Mouse (Mus musculus): Measurements from ENCODE around the gene Hoga1. TPM values are rescaled to one million over a fixed set of nuclear protein-coding genes. Genes with fewer than 3 reads are reported as not detected.

Hoga1 gene
- total RNA-seq, 2 experiments from 2014 or later: 21.5 to 22.6 TPM

DNA sequence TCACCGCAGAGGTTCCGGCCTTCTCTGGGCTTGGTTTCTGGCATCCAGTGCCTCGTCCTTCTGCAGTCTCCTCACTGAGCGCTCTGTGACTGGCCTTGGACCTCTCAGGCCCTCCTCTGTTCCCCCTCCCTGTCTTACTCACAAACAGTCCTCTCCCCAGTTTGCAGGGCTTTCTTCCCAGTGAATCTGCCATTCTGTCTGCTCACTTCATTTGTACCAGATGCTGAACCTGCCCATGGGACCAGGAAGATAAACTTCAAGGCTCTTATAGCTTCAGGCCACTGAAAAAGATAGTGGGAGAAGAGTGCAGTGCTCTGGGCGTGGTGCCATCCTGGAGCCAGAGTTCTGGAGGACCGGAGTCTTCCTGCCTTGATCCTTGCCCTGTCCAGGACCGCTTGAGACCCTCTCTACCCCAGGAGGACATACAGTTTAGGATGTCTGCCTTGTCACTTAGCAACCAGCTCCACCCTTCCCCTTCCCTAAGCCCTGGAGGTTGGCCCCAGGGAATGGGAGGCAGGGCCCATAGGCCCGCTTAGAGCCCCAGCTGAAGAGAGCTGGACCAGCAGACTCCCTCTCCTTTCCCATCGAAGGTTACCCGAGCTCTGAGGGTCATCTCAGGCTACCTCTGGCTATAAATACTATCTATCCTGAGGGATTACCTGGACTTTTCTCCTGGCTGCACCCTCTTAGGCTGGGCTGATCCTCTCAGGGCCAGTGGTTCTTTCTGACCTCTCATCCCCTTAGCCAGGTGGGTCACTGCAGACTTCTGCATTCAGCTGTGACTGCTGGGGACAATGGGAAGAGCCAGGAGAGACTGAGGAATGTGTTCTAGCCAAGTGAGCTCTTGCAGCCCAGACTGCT is 23.5 kb upstream of the Hoga1 start:
- DNase-seq (ENCODE audit: low spot score in 2 of 2): no peak

DNA sequence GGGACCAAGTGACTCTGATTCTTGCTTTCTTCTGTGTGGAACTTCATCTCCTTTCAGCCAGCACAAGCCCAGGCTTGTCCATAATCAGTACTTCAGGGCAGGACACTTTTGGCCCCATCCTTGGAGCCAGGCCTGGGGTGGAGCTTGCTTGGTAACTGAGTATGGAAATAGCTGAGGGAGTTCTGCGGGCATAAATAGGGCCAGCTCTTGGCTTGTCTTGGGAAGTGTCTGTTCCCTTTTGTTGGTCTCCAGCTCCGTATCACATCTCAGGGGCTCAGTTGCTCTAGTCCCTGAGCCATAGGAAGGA is 22.9 kb upstream of the Hoga1 start:
- no peak for DNase-seq (ENCODE audit: low spot score in 2 of 2)

DNA sequence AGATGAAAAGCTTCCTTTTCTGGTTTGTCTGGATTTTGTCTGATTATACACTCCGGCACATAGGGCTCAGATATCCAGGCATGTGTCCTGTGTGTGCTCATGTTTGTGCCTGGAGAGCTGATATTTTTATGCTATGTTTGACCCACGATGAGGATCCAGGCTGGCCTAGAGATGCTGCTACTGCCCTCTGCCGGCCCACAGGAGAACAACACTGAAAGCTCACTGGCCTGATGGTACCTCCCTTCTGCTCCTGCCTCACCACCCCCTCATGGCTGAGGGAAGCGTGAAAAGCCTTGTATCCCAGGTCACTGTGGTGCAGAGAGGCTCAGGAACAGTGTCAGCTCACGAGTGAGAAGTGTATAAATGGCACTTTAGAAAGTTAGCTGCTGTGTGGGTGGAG is 19.3 kb upstream of the Hoga1 start:
- DNase-seq (ENCODE audit: low spot score in 2 of 2): peak; percentile 65 to 71

DNA sequence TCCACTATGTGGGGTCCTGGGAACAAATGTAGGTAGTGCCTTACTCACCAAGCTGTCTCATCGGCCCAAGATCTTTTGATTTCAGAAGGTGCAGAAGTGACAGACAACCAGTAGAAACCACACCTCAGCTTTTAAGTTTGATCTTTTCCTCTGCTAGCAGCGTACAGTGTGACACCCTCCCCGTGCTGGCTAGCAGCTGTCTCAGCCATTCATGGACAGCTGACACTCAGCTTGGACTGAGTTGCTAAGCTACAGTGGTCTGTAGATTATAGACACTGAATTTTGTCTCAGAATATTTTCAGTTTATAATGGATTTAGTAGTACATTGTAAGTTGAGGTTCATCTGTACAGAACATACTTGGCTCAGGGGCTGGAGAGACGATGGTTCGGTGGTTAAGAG is 14.3 kb upstream of the Hoga1 start:
- no peak for DNase-seq (ENCODE audit: low spot score in 2 of 2)

DNA sequence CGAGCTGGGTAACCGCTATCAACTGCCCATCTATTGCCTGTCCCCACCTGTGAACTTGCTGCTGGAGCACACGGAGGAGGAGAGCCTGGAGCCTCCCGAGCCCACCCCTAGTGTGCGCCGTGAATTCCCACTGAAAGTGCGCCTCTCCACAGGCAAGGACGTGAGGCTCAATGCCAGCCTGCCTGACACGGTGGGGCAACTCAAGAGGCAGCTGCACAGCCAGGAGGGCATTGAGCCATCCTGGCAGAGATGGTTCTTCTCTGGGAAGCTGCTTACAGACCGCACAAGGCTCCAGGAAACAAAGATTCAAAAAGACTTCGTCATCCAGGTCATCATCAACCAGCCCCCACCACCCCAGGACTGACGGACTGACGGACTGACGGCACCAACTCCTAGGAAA is 11.8 kb upstream of the Hoga1 start:
- DNase-seq (ENCODE audit: low spot score in 2 of 2): no peak

DNA sequence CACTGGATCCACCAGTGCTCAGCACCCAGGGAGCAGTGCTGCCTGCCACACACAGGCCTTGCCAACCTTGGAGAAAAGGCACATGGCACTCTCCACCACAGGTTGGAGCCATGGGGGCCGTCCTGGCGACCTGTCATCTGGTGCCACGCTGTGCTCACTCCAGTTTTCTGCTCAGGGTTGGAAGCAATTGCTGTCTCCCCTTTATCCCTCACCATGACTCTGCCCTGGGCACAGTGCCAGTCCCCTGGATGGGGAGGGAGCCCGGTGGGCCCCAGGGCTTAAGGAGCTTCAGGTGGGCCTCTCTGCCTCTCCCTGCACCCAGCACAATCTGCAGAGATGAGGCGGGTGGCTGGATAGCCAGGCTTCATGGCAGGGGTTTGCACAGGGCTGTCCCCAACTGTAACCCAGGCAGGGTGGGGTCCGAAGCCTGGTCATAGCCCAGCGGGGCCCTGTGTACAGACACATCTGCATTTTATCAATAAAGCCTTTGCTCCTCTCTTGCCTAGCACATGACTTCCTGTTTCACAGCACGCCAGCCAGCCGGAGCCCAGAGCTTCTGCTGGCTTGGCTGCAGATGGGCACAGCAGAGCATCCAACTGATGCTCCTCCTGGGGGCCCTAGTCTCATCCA is 11.1 kb upstream of the Hoga1 start:
- no peak for DNase-seq (ENCODE audit: low spot score in 2 of 2)

DNA sequence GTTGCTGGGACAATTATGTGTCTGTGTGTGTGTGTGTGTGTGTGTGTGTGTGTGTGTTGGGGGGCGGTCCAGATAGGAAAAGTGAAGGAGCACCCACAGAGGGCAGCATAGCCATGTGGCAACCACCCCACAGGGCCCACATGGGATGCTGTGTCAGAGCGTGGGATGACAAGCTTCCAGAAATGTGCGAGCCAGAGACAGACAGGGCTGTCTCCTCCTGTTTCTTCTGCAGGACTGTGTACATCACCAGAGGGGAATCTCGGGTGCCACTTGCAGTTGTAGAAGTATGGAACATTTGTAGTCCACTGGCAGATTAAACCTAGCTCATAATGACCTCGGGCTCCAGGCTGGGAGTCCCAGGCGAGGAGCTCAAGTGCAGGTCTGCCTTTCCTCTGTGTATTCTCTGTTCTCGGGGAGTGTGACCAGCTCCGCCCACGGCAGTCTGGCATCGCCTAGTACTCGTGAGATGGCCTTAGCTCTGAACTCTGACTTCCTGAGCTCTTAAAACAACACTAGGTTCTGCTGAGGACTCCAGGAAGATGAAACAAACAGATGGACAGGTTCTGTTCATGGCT is 10.4 kb upstream of the Hoga1 start:
- no peak for DNase-seq (ENCODE audit: low spot score in 2 of 2)

DNA sequence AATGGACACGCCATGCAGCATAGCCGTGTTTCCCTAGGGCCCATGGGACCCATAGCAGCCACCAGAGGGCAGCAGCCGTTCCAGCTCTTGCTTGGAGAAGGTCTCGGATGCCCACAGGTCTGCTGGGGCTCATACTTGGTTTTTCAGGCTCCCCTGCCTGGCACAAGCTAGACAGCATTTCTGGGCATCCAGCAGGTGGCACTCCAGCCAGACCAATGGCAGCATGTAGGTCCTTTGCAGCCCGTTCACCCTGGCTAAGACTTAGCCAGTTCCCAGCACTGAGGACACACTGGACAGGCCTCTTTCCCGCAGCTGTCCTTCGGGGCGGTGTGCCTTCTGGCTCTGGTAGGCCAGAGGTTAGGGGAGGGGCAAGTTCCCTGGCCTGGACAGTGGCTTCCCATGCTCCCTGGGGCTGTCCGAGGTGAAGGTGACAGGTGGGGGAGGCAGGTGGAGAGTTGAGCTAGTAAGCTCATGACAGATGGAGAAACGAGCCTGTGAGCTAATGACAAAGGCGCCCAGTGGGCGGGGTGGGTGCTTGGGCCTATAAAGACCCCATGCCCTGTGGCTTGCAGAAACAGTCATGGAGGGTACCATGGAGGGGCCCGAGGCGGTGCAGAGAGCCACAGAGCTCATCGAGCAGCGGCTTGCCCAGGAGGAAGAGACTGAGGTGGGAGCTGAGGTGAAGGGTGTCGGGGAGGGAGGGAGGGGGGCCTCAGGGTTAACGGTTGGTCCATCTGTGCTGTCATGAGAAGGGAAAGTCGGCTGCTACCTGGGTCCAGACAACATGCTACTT is 9.8 kb upstream of the Hoga1 start, which contains the start of gene Ankrd2:
TSS of gene Ankrd2 (plus strand) at position 545 of the 793 bp plus-strand sequence.
- peak; percentile 39 to 76 for DNase-seq (ENCODE audit: low spot score in 2 of 2)

DNA sequence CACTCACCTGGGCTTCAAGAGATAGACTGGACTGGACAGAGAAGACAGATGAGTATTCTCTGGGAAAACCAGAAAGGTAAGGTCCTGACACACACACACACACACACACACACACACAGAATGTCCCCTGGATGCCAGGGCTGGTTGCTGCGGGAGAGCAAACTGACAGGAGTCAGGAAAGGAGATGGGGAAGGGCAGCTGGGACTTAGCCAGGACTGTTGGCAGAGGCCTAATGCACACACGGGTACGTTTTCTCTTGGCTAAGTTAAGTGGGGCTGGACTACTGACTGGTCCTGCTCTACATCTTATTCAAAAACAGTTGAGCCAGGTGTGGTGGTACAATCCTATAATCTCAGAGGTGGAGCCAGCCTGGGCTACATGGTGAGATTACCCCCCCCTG is 9.1 kb upstream of the Hoga1 start:
- no peak for DNase-seq (ENCODE audit: low spot score in 2 of 2)

DNA sequence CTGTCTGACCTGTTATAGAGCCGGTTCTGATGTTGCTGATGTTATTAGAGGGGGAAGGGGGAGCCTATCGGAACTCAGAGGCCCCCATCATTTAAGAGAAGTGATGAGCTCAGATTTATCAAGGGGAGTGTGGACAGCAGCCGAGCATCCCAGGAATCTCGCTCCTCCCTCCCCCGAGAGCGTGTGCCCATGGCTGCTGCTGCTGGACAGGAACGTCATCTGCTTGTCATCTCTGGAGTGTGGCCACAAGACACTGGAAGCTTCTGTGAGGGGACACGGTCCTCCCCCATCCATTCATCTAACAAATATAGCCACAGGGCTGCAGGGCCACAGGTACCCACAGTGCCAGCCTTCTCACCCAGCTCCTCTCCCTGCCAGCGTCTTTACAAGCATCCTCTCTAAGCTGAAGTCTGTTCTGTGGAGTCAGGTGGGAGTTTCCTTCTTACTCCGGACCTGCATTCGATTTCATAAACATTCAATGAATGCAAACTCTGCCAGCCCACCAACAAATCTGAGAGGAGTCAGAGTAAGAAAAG is 8.2 kb upstream of the Hoga1 start:
- DNase-seq (ENCODE audit: low spot score in 2 of 2): no peak

DNA sequence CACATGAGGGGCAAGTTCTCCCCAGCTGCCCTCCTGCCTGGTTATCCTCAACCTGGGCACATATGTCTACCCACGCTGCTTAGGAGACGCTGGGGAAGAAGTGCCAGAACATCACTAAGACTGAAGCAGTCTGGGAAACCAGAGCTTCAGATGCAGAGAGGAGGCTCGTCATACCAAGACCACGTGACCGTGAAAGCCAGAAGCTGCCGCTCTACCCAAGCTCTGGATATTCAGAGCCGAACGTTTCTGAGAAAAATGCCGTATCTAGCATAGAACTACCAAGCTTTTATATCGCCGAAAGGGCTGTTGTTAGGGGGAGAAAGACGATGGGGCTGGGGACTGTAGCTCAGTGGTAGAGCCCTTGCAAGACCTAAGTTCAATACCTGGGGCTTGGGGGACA is 7.1 kb upstream of the Hoga1 start:
- no peak for DNase-seq (ENCODE audit: low spot score in 2 of 2)

DNA sequence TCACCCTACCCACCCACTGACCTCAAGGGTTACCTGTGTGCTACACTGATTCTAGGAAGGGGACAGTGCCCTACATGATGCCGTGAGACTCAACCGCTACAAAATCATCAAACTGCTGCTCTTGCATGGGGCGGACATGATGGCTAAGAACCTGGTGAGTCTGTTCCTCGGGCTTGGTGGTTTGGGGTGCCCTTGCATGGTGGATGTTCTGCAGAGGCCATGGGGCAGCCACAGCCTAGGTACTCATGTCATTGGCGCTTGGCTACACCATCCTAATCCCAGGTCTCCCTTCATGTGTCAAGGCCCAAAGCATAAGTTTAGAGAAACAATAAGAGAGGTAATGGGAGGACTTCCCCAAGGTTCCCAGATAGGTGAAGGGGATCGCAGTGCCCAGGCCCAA is 1.4 kb upstream of the Hoga1 start:
- no peak for DNase-seq (ENCODE audit: low spot score in 2 of 2)

DNA sequence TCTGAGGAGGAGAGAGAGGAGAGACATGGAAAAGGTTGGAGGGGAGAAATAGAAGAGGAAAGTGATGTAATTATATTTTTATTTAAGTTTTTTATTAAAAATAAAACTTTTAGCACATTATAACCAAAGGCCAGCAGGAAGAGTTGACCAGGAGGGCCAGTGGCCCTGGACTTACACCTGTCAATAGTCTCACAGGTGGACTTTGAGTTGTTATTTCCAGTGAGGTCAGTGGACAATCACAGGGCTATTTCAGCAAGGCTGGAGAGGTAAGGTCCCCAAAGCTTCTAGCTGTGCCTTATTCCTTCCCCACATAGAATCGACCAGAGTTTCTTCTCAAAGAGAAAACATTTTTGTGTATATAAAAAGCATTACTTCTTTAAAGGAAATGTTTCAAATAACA is 4.8 kb downstream of the Hoga1 start:
- no peak for DNase-seq (ENCODE audit: low spot score in 2 of 2)

DNA sequence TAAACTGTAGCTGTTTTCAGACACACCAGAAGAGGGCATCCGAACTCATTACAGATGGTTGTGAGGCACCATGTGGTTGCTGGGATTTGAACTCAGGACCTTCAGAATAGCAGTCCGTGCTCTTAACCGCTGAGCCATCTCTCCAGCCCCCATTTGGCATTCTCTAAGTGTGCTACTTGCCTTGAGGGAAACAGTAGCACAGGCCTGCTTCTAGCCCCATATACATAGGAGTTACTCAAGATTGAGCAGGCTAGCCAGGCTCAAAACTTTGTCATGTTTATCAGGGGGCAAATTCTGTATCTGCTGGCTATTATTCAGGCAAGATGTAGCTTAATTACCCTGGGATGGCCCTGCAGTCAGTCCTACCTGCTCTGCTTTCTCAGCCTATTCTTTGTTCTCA is 5.9 kb downstream of the Hoga1 start:
- no peak for DNase-seq (ENCODE audit: low spot score in 2 of 2)

DNA sequence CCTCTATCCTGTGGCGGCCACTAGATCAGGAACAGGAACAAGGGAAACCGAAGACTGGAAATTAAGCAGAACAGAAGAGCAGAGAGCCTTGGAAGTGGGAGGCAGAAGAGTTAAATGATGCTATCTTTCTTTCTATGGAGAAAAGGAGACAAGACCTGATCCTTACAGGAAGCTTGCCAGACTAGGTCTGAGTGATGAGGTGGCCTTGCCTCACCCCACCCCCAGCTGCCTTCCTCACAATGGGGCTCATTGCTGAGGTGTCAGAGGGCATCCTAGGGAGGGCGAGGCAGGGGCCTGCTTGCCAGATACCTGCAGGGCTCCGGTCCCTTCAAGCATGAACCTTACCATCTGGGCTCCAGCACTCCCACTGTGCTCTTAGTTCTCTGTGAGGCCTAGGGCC is 6.5 kb downstream of the Hoga1 start, which contains the start of gene 4933411K16Rik:
TSS of gene 4933411K16Rik (plus strand) at position 301 of the 400 bp plus-strand sequence.
- no peak for DNase-seq (ENCODE audit: low spot score in 2 of 2)

DNA sequence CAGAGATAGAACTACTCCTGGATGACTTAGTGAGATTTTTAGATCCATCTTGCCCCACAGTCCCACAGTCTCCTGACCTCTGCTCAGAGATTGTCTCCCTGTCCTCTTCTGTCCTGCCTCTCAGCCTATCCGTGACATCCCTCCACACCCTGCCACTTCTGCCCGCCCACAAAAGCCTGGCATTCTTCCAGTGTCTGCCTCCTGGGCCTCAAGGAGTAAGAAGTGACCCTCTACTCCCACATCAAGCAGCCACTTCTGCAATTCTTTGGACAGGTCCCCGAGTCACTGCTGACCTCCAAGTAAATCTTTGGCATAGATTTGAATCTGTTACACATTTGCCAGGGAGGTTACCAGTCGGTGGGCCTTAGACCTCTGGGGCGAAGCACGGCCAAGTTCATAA is 8.8 kb downstream of the Hoga1 start:
- DNase-seq (ENCODE audit: low spot score in 2 of 2): no peak

DNA sequence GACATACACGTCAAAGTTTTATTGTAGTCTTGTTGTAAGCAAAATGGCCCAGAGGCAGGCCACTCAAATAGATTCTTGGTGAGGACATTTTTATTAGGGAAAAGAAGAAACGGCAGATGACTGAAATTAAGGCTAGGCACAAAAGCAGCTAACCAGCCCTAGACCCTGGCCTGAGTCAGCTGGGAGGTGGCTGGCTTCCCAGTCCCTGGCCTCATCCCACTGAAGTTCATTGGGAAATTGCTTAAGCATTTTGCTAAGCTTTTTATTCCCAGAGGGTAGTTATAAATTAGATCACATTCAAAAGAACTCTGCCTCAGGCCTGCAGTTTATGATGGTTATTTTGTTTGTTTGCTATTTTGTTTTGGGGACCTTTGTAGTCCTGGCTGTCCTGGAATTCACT is 10.5 kb downstream of the Hoga1 start:
- no peak for DNase-seq (ENCODE audit: low spot score in 2 of 2)

DNA sequence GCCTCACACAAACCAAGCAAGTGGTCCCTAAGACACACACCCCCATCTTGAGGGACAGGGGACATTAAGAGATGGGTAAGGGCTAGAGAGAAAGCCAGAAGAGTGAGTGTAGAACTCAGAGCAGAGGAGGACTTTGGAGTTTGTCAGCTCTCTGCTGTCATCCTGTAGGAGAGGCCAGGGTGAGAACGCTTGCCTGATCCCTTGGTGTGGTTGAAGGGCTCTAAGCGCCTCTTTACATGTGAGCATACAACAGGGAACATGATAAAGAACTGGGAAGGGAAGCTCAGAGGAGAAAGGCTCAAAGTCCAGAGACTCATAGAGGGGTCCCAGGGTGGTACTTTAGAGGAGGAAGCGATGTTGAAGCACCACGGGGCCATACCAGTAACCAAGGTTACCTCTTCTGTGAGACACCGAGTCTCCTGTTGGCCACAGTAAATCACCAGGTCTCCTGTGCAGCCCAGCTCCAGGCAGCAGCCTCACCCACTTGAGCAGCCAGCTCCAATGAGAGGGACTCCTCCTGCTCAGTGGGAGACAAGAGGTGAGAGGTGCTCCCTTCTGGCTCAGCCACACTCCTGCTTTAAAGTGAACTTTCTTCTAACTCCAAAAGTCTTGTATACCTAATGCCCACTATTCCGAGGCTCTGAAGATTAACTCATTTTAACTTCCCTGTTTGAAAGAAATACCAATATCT is 11.5 kb downstream of the Hoga1 start:
- no peak for DNase-seq (ENCODE audit: low spot score in 2 of 2)

DNA sequence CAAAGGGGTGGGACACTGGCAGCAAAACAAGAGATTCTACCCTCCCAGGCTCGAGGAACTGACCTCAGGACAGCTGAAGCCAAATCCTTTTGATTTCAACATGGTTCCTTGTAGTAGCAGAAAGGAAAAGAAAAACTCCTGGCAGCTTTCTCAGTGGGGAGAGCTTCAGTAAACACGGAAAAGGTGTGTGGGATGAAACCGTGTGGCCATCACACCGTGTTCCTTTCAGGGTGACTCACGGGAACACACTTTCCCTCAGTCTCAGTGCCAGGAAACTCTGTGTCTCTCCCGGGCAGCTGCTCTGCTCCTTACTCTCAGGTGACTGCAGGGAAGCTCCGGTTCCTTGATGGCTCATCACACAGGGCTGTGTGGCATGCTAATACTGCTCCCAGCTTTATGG is 13.0 kb downstream of the Hoga1 start:
- DNase-seq (ENCODE audit: low spot score in 2 of 2): no peak

DNA sequence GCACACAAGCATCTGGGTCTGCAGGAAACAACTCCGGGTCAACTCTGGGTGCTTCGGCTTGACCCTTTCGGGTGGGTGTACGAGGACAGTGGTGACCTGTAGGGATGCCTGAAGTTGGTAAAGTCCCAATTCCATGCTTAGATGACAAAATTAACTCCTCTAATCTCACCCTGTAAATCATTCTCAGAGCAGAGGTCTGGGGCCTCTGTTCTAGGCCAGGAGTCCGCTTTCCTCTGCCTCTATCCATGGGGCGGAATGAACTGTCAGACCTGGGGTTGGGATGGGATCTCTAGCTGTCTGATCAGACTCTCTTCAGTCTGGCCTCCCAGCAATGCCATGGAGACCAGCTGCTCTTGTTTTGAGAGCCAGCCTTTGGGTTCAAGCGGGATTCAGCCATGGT is 16.0 kb downstream of the Hoga1 start:
- DNase-seq (ENCODE audit: low spot score in 2 of 2): no peak
